Mouse (Mus musculus): ENCODE results near the gene Elf5.

Gene Elf5

GRCm38 (mm10) chr2:103480871-103481270 lies 69.4 kb downstream of the Elf5 start:
- TF ChIP-seq GATA4 (IDR thresholded peaks at IDR 0.05; ENCODE audit: insufficient replicate concordance, low read length) = peak; percentile 42; the same call in 1 of the 2 replicates

- peak; percentile 65; the same call in 1 of the 2 replicates for TF ChIP-seq GATA4 (IDR thresholded peaks at IDR 0.05; ENCODE audit: insufficient replicate concordance, low read length)
Measured at GRCm38 (mm10) chr2:103481314-103482231, 70.1 kb downstream of the Elf5 start.

GRCm38 (mm10) chr2:103483289-103483985 lies 71.9 kb downstream of the Elf5 start:
- peak; percentile 70; the same call in 1 of the 2 replicates for TF ChIP-seq GATA4 (IDR thresholded peaks at IDR 0.05; ENCODE audit: insufficient replicate concordance, low read length)

GRCm38 (mm10) chr2:103483986-103484520 lies 72.6 kb downstream of the Elf5 start:
- TF ChIP-seq GATA4 (IDR thresholded peaks at IDR 0.05; ENCODE audit: insufficient replicate concordance, low read length) = no peak

DNA sequence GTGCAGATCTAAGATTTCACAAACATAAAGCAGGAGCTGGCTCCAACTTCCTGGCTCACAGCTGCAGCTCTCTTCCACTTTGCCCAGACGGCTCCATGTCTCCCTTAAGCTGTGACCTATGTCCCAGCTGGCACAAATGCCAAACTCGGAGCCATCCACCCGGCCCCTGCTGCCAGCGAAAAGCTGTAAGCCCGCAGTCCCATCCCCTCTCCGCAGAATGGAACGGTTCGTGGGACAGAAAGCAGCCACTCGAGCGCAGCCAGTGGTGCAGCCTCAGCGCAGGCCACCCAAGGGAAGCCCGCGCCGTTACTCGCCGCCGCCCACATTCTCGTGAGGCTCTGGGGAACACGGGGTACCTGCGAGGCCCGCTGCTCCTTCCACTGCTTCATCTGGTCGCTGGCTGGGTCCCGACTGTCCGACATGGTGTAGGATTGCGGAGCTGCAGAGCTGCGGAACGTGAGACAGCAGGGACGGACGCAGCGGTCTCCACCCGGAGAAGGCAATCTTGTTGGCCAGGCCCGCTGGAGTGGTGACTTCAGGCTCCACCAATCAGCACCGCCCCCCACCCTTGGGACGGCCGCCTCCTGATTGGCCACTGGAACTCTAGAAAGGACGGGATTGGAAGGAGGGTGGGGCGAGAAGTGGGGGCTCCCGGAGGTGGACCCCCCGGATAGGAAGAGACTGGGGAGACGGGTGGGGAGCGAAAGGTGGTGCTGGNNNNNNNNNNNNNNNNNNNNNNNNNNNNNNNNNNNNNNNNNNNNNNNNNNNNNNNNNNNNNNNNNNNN lies 73.3 kb downstream of the Elf5 start, which contains the start of gene Cat:
Gene Cat (minus strand): TSS at position 544 of the 785 bp plus-strand sequence.
- peak; percentile 70; the same call in 1 of the 2 replicates for TF ChIP-seq GATA4 (IDR thresholded peaks at IDR 0.05; ENCODE audit: insufficient replicate concordance, low read length)

GRCm38 (mm10) chr2:103492526-103492925 lies 81.0 kb downstream of the Elf5 start:
- no peak for TF ChIP-seq GATA4 (IDR thresholded peaks at IDR 0.05; ENCODE audit: insufficient replicate concordance, low read length)

DNA sequence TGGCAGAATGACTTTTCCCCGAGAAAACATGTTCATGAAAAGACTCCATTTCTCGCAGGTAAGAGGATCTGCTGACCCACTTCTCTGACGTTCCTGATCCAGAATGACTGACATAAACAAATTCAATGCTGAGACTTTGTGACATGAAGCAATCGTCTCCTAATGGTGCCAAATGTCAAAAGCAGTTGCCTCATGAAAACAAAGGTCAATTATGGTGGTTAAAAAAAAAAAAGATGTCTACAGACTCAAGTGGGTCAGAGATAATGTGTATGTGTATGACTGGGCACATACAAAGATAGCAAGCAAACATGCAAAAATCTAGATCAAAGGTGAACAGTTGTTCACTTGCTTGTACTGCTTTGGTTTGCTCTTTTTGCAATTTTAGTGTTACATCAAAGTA lies 82.3 kb downstream of the Elf5 start:
- TF ChIP-seq GATA4 (IDR thresholded peaks at IDR 0.05; ENCODE audit: insufficient replicate concordance, low read length) = no peak; the same call in 1 of the 2 replicates

- no peak for TF ChIP-seq GATA4 (IDR thresholded peaks at IDR 0.05; ENCODE audit: insufficient replicate concordance, low read length)
Measured at GRCm38 (mm10) chr2:103495633-103496418, 84.3 kb downstream of the Elf5 start.
